Mouse (Mus musculus): ENCODE data around the gene Dlgap1.

GRCm38 (mm10) chr17:70676522-70676921 is 707.6 kb downstream of the Dlgap1 start:
- no peak for TF ChIP-seq CTCF (IDR thresholded peaks at IDR 0.05; ENCODE audit: extremely low read depth, insufficient read depth, low read length)
- TF ChIP-seq POLR2A (IDR thresholded peaks at IDR 0.05; ENCODE audit: extremely low read depth, insufficient read depth, low read length), result no peak
